Mouse (Mus musculus) midbrain, embryonic 10.5 days (tissue): ENCODE results near the gene Tdo2. TPM values are rescaled to one million over a fixed set of nuclear protein-coding genes. Genes with fewer than 3 reads are reported as not detected.
A peak's percentile ranks its signal among the peaks of the same experiment; 100 is the strongest.

Source experiments
- DNase-seq: peaks from one replicate; pipeline ENCODE4 v3.0.0-alpha.2; 2017; ENCODE audit warnings: low spot score
- H3K27ac ChIP-seq: fragments of 300-500 bp; sonication (generic); replicated peaks from 2 replicates; pipeline ENCODE4 v1.5.1; 2016; ENCODE audit warnings: mild to moderate bottlenecking
- H3K27me3 ChIP-seq: fragments of 300-500 bp; sonication (generic); 2 replicates; pipeline ENCODE4 v1.6.1; 2016; ENCODE audit warnings: low read depth, mild to moderate bottlenecking; ENCODE audit not compliant: poor library complexity, severe bottlenecking
- H3K36me3 ChIP-seq: fragments of 300-500 bp; sonication (generic); 2 replicates; pipeline ENCODE4 v1.6.1; 2016; ENCODE audit warnings: mild to moderate bottlenecking, moderate library complexity
- H3K4me1 ChIP-seq: fragments of 300-500 bp; sonication (generic); 2 replicates; pipeline ENCODE4 v1.6.1; 2016
- H3K4me3 ChIP-seq: fragments of 300-500 bp; sonication (generic); 2 replicates; pipeline ENCODE4 v1.5.1; 2016; ENCODE audit warnings: mild to moderate bottlenecking, moderate library complexity
- H3K9me3 ChIP-seq: fragments of 300-500 bp; sonication (generic); replicated peaks from 2 replicates; pipeline ENCODE4 v1.6.1; 2016; ENCODE audit warnings: mild to moderate bottlenecking
- WGBS: fragments of 180-500 bp; shearing (Covaris S2); methylation state at CpG from one replicate; pipeline ENCODE4 v1.1.7; 2016; 5-methylcytosine and 5-hydroxymethylcytosine counted together
- polyA plus RNA-seq: library from polyadenylated mRNA; unstranded; fragments of >200 nt; fragmentation: Nextera tagmentation; extraction: Ambion mirVana; gene quantifications from 2 replicates; pipeline ENCODE4 v1.2.1, GENCODE M21; 2016

Tdo2 gene
- polyA plus RNA-seq, 1 experiment from 2014 or later = not detected

GRCm38 (mm10) chr3:81932141-81933101 is 43.6 kb downstream of the Tdo2 start, which contains the start of gene Ctso:
Gene Ctso, plus strand, starts transcription at chr3:81932601.
- H3K36me3 ChIP-seq = no peaks in the 10 kb centered on the region
- no peaks in the 10 kb centered on the region for H3K27me3 ChIP-seq
- peak within 1 kb of the TSS; percentile 94 for H3K27ac ChIP-seq
- peaks cover 13% of the 10 kb centered on the region for H3K4me1 ChIP-seq
- peak; percentile 77 for DNase-seq
- no peaks in the 10 kb centered on the region for H3K9me3 ChIP-seq
- WGBS = 12% methylated on average over 27 of the region's 27 CpGs
- peak within 1 kb of the TSS; percentile 81 for H3K4me3 ChIP-seq

GRCm38 (mm10) chr3:81931695-81932094 is 44.3 kb downstream of the Tdo2 start:
- Histone ChIP-seq H3K4me1 (peaks cover 13% of the 10 kb centered on the region), H3K27me3 (no peaks in the 10 kb centered on the region), H3K4me3 (no peak overlapping the region), H3K36me3 (no peaks in the 10 kb centered on the region), H3K27ac (peak overlapping the region; percentile 94; the same call in 1 of the 2 replicates), H3K9me3 (no peaks in the 10 kb centered on the region)
- WGBS = 82% methylated on average over 3 of the region's 3 CpGs
- no peak for DNase-seq

GRCm38 (mm10) chr3:81929073-81929472 is 46.9 kb downstream of the Tdo2 start:
- H3K4me3 ChIP-seq = no peak overlapping the region
- 61% methylated on average over 1 of the region's 1 CpGs for WGBS
- no peaks in the 10 kb centered on the region for H3K36me3 ChIP-seq
- no peaks in the 10 kb centered on the region for H3K9me3 ChIP-seq
- DNase-seq = no peak
- no peak overlapping the region for H3K27ac ChIP-seq
- no peaks in the 10 kb centered on the region for H3K27me3 ChIP-seq
- H3K4me1 ChIP-seq = peaks cover 13% of the 10 kb centered on the region

GRCm38 (mm10) chr3:81926764-81927325 is 49.2 kb downstream of the Tdo2 start:
- Histone ChIP-seq H3K4me3 (no peak overlapping the region), H3K36me3 (no peaks in the 10 kb centered on the region), H3K27ac (no peak overlapping the region), H3K27me3 (no peaks in the 10 kb centered on the region), H3K9me3 (no peaks in the 10 kb centered on the region), H3K4me1 (peaks cover 7% of the 10 kb centered on the region)
- WGBS = 72% methylated on average over 9 of the region's 9 CpGs
- DNase-seq = no peak

GRCm38 (mm10) chr3:81925856-81926255 is 50.1 kb downstream of the Tdo2 start:
- Histone ChIP-seq H3K4me3 (no peak overlapping the region), H3K36me3 (no peaks in the 10 kb centered on the region), H3K4me1 (no peaks in the 10 kb centered on the region), H3K9me3 (no peaks in the 10 kb centered on the region), H3K27ac (no peak overlapping the region), H3K27me3 (no peaks in the 10 kb centered on the region)
- WGBS = 77% methylated on average over 5 of the region's 5 CpGs
- DNase-seq = no peak

GRCm38 (mm10) chr3:81924931-81925330 is 51.1 kb downstream of the Tdo2 start:
- Histone ChIP-seq H3K27ac (no peak overlapping the region), H3K9me3 (no peaks in the 10 kb centered on the region), H3K36me3 (no peaks in the 10 kb centered on the region), H3K27me3 (no peaks in the 10 kb centered on the region), H3K4me3 (no peak overlapping the region), H3K4me1 (no peaks in the 10 kb centered on the region)
- no peak for DNase-seq
- WGBS = 6% methylated on average over 1 of the region's 1 CpGs

GRCm38 (mm10) chr3:81922910-81923309 is 53.1 kb downstream of the Tdo2 start:
- WGBS = 73% methylated on average over 4 of the region's 4 CpGs
- Histone ChIP-seq H3K4me3 (no peak overlapping the region), H3K4me1 (no peaks in the 10 kb centered on the region), H3K27ac (no peak overlapping the region), H3K9me3 (no peaks in the 10 kb centered on the region), H3K27me3 (no peaks in the 10 kb centered on the region), H3K36me3 (no peaks in the 10 kb centered on the region)
- DNase-seq = no peak

GRCm38 (mm10) chr3:81919681-81920080 is 56.3 kb downstream of the Tdo2 start:
- Histone ChIP-seq H3K27ac (no peak overlapping the region), H3K36me3 (no peaks in the 10 kb centered on the region), H3K9me3 (no peaks in the 10 kb centered on the region), H3K4me1 (no peaks in the 10 kb centered on the region), H3K27me3 (no peaks in the 10 kb centered on the region), H3K4me3 (no peak overlapping the region)
- 76% methylated on average over 3 of the region's 3 CpGs for WGBS
- DNase-seq = no peak

- Histone ChIP-seq H3K27me3 (no peaks in the 10 kb centered on the region), H3K4me1 (no peaks in the 10 kb centered on the region), H3K36me3 (no peaks in the 10 kb centered on the region), H3K27ac (no peak overlapping the region), H3K9me3 (no peaks in the 10 kb centered on the region), H3K4me3 (no peak overlapping the region)
- WGBS = 91% methylated on average over 8 of the region's 8 CpGs
- DNase-seq = no peak
Observed at GRCm38 (mm10) chr3:81918215-81918614, 57.8 kb downstream of the Tdo2 start.

- no peaks in the 10 kb centered on the region for H3K9me3 ChIP-seq
- no peaks in the 10 kb centered on the region for H3K36me3 ChIP-seq
- no peak overlapping the region for H3K27ac ChIP-seq
- no peaks in the 10 kb centered on the region for H3K4me1 ChIP-seq
- H3K27me3 ChIP-seq = no peaks in the 10 kb centered on the region
- DNase-seq = no peak
- WGBS = 77% methylated on average over 3 of the region's 3 CpGs
- H3K4me3 ChIP-seq = no peak overlapping the region
Observed at GRCm38 (mm10) chr3:81917354-81917935, 58.6 kb downstream of the Tdo2 start.

GRCm38 (mm10) chr3:81916030-81916686 is 59.8 kb downstream of the Tdo2 start:
- WGBS = 78% methylated on average over 5 of the region's 5 CpGs
- Histone ChIP-seq H3K36me3 (no peaks in the 10 kb centered on the region), H3K27ac (no peak overlapping the region), H3K4me1 (peaks cover 4% of the 10 kb centered on the region), H3K27me3 (no peaks in the 10 kb centered on the region), H3K9me3 (no peaks in the 10 kb centered on the region), H3K4me3 (no peak overlapping the region)
- no peak for DNase-seq

GRCm38 (mm10) chr3:81910286-81911036 is 65.5 kb downstream of the Tdo2 start:
- Histone ChIP-seq H3K27me3 (no peaks in the 10 kb centered on the region), H3K36me3 (no peaks in the 10 kb centered on the region), H3K4me3 (no peak overlapping the region), H3K4me1 (peaks cover 4% of the 10 kb centered on the region), H3K27ac (no peak overlapping the region), H3K9me3 (no peaks in the 10 kb centered on the region)
- DNase-seq = no peak
- WGBS = 71% methylated on average over 6 of the region's 6 CpGs
